Mouse (Mus musculus) mesoderm, embryonic 11.5 days (tissue): Measurements from ENCODE around the gene Hpse2.

Source experiments
- DNase-seq: peaks from one replicate; pipeline ENCODE4 v3.0.0-alpha.2; 2012; ENCODE audit warnings: low read depth, low spot score

Gene Hpse2

DNA sequence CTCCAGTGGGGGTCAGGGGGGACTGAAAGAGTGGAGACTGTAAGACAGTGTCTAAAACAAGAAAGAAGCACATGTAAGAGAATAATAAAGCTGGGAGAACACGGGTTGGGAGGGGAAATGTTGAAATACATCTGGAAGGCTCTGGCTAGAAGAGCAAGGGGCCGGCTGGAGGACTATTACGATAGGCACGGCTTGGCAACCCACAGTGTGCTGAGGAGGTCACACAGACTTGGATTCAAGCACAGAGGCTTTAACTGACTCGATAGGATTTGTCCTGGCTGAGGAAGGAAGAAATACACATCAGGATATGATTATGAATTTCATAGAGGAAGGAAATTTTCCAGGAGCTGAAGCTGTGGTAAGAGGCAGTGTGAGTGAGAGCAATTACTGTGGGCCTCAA is 414.4 kb downstream of the Hpse2 start:
- DNase-seq = no peak

DNA sequence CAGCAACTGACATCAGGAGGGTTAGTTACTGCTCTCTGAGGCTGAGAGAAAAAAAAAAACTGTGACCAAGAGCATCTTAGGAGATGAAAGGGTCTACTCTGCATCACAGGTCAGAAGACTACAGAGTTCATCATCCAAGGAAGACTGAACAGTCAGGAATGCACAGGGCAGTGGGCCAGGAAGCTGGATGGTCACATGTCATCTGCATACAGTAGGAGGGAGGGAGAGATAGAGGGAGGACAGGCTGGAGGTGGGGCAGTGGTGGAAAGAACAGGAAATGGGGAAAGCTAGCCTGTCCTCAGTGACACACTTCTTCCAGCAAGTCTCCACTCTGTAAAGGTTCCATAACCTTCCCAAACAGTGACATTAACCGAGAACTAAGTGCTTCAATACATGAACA is 423.0 kb downstream of the Hpse2 start:
- DNase-seq = no peak

DNA sequence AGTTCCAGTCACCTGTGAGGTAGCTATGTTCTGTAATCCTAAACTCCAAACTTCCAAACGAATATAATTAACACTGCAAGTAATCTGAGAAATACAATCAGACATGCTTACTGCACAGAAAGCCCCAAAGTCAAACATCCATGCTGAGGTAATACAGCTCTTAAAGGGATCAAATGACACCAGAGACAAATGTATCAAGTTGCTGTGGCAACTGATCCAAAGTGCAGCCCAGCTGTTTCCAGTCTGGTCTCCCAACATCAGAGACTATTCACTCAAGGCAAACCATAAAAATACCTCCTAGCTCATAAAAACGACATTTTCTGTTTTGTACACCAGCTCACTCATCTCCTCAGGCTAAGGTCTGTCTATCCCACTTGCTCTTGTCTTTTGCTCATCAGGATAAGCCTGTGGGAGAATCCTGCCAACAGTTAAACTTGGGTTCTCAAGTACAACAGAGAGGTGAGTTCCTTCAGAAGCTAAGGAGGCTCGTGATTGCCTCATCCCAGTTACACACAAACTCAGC is 440.0 kb downstream of the Hpse2 start:
- DNase-seq = peak; percentile 73

DNA sequence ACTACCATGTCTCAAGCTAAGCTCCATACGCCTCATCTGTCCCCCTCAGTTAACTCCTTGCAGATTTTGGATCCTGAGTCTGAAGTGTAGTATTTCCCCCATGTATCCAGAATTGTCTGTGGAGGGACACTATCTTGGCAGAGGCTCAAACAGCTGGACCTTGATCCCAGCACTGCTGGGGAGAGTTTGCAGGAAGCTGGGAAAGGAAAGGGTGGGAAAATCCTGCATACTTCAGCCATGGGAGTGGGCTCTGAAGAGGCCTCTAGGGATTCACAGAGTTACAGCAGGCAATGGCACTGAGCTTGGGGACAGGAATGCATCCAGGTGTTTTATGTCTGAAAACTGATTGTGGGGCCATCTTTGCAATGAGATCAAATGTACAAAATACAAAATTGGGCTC is 450.6 kb downstream of the Hpse2 start:
- peak; percentile 19 for DNase-seq

DNA sequence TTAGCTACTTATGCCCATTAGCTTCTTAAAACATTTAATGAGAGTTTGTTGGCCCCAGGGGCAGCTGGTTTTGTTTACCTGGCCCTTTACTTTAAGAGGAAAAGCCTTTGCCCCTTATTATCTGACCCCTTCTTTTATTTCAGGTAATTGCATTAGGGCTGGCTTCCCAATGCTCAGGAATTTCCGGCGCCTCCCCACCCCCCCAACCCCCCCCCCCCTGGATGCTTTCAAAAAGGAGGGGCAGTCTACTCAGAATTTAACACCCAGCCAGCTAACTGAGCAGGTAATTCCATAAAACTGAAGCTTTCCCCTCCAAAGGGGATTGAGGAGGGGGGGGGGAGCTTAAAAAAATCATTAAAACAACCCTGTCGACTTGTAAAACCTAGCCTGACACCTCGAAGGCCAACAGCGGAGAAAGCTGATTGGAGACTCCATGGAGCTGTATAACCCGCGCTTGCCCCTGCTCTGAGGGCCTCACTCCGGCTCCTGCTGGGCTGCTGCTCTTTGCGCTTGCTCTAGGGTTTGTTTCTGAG is 451.4 kb downstream of the Hpse2 start:
- DNase-seq = peak; percentile 54

DNA sequence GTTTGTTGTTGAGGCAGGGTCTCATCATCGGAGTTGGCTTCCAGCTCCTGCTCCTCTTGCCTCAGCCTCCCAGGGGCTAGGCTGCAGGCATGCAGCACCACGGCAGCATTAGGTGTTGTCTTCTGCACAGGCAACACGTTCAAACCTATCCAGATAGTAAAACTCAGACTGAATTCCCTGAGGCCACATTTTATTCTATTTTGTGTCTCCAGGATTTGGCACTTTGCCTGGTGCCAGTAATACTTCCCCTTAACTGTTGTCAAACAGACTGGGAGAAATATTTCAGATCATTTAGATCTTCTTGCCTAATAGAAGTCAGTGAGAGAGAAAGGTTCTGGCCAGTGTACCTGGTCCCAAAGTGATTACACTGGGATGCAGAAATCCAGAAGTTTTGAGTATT is 458.5 kb downstream of the Hpse2 start:
- DNase-seq = no peak

DNA sequence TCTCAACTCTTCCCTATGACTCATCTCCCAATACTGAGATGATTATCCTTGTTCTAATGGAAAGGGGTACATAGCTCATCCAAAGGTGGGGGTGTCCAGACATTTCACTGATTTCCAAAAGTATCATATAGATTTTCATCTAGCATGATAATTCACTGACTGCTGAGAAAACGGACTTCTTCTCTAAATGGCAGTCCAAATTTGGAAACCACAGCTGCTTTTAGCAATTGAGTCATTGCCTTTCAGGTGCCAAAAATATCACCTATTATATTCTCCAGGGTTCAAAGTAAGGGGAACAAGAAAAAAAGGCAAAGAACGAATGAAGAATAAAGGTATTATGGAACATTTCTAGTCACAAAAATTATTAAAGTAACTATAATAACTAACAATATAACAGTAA is 459.9 kb downstream of the Hpse2 start:
- DNase-seq = no peak

DNA sequence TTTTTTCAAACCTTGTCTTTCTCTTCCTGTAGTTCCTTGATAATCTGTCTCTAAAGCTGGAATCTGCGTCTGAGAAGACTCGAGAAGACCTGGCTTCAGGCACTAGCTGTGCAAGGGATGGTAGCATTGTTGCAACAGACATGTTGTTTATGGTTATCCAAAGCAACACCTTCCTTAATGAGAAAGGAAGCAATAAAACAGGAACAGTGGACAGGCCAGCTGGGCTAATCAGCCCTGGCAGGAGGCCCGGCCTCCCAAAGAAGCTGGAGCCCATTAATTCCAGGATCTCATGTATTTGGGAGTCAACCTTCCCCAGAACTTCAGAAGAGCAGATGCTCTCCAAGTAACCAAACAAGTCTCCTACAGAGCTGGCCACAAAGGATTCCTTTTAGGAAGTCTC is 465.5 kb downstream of the Hpse2 start:
- no peak for DNase-seq

DNA sequence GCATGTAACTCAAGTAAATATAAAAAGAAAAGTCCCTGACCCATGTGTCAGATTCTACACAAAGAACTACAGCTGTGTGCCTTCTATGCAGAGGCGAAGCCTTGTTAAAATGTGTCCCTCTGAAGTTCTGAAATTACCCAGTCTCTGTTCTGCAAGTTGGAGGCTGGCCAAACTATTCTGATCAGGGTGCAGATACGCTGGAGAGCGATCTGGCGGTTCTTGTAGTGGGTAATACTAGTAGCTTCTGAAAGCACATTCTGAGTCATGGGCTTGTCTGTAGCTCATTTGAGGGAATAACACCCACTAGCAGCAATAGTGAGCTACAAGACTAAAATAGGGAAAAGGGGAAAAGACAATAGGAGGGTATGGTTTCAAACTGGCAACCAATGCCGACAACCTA is 474.5 kb downstream of the Hpse2 start:
- no peak for DNase-seq

DNA sequence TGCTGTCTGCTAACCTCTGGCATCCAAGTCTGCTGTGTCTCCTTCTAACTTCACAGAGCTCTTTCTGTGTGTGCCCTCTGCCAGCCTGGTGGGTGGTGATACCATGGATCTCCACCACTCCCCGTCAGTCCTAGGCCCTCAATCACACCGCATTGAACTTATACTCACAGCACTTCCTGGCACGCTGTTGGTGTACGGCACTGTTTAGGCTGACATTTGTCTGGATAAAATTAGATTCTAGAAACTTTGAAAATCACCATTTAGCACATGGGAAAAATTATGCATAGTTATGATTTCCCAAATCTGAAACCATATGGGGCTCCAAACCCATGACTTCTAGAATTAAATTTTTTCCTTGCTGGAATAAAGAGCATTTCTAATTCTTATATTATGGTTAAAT is 478.4 kb downstream of the Hpse2 start:
- no peak for DNase-seq

DNA sequence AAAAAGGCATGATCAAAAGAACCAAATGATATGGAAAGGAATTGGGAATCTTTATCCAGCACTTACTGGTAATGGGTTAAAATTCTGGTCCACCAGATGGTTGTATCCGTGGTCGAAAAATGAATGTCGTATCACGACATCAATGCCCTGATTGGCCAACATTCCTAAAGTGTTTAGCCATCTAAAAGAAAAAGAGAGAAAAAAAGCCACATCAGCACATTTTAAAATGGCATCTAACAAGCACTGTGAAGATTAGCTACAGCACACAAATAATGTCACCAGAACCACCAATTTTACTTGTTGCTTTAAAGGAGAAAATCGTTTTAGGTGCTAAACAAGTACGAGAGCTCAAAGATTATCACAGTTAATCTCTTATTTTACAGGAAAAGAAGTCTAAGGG is 479.6 kb downstream of the Hpse2 start:
- DNase-seq = no peak

DNA sequence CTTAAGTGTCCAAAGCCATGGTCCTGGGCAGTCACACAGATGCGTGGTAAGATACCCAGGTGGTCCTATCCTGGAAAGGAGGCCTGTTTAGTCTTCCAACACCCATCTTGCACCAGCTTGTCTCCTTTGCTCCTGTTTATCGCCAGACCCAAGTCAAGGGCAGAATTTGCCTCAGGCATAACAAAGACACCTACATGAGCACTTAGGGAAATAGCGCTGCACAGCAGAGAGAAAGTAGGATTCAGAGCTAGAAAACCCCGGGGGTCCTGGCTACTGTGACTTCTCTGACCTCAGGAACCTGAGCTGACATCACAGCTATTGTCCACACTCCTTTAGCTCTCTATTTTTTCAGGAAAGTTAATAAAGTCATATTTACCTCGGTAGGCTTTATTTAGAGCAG is 481.8 kb downstream of the Hpse2 start:
- no peak for DNase-seq

DNA sequence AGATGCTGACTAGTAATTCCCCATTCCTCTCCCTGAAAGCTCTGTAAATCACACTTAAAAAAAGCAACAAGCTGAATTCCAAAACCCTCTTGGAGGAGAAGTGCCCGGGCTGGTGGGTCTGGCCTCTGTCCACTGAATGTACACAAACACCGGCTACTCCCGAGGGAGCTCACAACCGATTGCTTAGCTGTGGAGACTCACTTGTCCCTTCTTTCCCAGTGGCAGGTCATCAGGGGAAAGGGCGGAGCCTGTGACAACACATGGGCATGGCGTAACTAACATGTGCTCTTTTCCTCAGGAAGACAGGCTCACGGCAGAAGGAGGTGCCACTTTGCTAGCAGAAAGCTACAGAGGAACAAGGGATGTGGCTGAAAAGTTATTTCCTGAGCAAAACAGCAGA is 483.4 kb downstream of the Hpse2 start:
- peak; percentile 48 for DNase-seq

DNA sequence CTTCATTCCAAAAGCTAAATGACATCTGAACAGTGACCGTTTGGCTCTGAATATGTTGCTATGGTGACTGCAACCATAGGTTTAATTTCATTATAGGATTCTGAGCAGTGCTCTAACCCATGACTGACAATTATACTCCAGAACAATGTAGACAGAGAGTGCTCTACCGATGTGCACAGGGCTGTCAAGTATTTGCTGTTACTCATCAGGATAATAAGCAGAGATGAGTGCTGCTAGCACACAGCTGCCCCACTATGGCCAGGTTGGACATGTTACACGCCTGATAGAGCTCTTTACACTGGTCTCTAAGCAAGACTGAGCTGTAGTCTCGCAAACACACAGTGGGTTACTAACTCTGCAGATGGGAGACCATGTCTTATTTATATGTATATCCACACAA is 483.9 kb downstream of the Hpse2 start:
- peak; percentile 33 for DNase-seq

DNA sequence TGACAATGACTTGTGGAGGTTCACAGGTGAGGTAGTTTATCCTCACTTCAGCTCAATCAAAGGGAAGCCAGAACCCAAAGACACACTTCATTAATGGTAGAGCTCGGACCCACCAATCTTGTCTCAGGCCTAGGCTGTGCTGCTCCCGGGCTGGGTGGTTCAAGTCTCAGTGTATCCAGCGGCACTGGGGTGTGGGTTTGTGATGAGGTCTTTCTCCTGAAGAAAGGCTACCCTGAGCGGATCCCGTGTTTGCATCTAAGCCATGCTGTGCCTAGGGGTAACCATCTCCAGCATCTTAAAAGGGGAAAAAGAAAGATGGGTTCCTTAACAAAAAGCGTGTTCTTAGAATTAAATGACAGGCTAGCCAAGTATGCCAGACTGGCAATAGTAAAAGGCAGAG is 484.3 kb downstream of the Hpse2 start:
- DNase-seq = no peak

DNA sequence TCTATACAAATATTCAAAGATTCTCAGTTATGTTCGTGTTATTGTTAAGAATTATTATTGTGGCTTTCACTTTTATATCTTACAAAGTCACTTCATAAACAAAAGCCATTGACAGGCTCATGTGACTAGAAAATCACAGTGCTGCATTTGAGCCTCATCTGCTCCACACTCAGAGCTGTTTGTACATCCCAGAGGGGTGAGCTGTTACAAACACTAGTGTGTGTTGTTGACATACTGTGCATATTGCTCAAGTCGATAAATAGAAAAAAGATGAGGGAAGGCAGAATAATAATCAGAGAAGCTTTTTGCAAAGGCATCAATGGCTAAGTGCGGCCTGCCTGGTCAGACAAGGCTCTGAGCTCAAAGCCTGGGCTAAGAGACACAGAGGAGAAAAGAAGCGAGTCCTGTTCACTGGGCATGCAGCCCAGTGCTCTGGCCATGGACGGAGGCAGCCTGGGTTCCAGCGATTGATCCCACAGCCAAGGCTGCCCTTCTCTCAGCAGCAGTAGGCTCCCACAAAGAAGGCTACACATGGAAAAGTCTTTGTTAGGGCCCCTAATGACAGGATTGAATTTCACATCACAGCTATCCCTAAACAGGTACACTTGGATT is 485.6 kb downstream of the Hpse2 start:
- no peak for DNase-seq

DNA sequence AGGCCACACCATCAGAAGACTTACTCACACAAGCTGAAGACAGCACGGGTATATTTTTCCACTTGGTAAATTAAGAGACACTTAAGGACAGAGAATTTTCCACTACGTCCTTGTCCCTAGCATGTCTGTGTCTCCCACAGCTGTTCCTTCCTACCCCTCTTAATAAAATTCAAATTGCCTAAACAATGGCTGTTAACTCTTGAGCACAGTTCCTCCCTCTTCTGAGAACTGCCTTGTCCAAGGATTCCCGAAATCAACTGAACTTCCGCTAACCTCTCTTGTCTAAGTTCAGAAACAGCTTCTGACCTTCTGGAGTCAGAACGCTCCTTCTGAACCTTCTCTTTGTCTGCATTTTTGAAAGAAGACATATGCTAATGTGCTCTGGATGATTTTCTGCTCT is 496.6 kb downstream of the Hpse2 start:
- DNase-seq = no peak

DNA sequence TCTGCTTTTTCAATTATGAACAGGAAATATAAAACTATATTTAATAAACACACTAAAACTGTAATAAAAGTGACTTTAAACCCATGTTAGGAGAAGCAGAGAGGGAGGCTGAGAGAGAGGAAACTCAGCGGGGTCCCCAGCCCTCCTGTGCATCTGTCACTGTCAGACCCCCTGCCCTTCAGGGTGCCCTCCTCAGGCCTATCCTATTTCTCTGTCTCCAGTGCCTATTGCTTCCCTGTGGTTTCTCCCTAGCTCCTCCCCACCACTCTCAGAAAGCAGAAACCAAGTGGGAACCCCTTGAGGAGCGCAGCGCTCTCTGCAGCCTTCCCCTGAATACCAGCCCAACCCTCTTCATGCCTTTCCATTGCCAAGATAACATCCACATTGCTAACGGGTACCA is 510.5 kb downstream of the Hpse2 start:
- no peak for DNase-seq

DNA sequence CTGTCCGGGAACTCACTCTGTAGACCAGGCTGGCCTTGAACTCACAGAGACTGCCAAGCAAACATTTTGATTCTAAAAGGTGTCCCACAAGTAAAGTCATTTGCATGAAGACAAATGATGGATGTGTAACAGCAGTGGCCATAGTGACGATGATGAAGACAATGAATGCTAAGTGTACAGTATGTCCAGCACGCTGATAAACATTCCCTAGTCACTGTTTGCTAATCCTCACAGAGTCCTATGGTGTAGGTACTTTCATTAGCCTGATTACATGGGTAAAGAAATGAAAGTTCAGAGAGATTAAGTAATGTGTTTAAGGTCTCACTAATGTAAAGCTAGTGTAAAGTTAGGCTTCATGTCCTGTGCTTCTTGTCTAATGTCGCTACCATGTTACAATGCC is 511.6 kb downstream of the Hpse2 start:
- no peak for DNase-seq

DNA sequence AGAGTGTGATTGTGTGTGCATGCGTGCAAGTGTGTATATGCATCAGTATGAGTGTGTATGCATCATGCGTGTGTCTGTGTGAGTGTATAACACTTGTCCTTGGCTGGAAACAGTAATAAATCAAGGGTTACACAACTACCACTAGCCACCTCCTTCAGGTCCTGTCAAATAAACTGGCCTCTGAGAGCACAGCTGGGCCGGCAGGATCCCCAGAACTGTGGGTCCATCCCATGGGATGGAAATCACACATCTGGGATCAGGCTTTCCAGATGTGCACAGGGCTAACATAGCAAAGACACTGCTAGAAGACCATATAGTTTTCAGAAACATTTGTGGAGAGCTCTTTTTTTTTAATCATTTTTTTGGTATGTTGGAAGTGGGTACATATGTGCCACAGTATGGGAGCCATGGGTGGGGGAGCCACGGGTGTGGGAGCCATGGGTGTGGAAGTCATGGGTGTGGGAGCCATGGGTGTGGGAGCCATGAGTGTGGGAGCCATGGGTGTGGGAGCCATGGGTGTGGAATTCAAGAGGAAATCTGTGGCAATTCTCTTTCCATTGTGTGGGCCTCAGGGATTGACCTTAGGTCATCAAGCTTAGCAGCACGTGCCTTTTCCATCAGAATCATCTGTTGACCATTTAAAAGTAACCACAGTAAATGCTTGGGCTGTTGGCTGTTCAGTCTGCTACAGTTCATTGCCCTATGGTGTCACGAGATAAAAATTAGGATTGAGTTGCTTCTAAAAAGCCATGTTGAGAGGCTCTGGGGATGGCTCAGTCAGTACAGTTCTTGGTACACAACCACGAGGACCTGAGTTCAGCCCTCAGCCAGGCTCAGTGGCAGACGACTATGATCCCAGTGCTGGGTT is 518.3 kb downstream of the Hpse2 start:
- no peak for DNase-seq

DNA sequence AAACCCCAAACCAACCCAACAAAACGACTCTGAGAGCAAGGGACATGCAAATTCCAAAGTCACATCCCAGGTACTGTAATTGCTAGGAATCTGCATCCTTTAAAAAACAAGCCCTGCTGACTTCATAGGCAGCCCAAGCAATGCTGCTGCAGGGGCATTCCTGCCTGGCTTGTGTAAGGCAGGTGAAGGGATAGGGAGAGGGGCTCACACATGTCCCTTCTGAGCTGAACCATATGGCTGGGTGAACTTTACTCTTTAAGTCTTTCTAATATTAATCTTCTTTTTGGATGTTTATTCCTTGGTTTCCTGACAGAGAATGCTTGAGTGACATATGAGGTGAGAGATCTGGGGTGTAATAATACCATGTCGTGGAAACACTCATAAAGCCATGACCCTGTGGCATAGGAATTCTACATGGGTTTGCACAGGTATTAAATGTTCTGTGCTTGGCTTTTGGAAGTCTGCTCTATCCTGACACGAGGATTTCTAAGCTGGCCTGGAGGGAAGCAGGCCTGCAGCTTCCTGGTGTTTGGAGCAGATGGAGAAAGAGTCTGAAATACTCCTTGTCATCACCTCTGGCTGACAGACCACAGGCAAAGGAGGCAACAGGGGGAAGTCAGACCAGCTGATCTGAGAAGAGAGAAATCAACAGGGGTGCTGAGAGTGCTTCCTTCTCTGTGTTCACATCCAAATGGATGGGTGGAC is 519.0 kb downstream of the Hpse2 start:
- DNase-seq = peak; percentile 37

DNA sequence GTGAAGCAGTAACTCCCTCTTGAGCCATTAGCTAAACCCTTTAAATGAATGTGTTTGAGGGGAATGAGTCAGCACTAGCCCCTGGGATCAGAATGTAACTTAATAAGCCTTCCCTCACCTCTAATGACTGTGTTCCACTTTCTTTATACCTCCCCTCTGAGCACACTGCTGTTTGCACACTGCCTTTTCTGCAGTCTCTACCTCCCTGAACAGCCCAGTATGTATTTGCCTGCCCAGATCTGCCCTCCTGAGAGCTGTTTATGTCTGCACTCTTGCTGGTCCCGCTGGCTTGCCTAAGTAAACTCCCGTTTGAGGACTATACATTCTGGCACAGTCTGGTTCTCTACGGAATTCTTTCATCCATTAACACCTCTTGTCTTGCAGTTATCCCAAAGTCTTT is 525.1 kb downstream of the Hpse2 start:
- no peak for DNase-seq
